Comparison of ENCODE assay signal across 13 mouse cellular contexts in the genomic region with DNA sequence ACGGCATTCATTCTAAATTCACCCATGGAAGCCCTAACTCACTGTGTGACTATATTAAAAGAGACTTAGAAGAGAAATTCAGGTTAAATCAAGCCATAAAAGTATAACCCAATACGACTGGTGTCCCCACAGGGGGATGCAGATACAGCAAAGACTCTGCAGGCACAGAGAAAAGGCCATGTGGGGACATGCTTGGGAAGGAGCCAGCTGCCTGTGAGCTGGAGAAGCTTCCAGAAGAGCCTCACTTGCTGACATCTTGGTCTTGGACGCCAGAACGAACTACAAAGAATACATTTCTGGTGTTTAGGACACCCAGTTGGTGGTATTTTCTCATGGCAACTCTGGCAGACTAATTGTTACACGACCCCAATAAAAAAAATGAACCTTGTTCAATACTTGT.
"Had no signal": no experiment of that assay in that cellular context is flagged by ENCODE, and none has a peak within 500 bp of the region (broad histone marks: within the 10 kb centered on the region; RNA-seq: fewer than 3 reads in every experiment).

No protein-coding gene starts in this region.

- DNase-seq: kidney, adult 8-10 months; kidney, postnatal 25 days; lung, adult 2 months; lung, postnatal 36 days; right cerebral cortex, postnatal 14 days; thymus, postnatal 4 days had no signal

- H3K4me2 ChIP-seq: liver, embryonic 11.5 days; liver, embryonic 15.5 days; midbrain, embryonic 13.5 days had no signal

- ATAC-seq: intestine, postnatal 0 days; lung, postnatal 0 days; midbrain, embryonic 13.5 days had no signal

- H3K9me3 ChIP-seq: limb, embryonic 10.5 days; liver, embryonic 15.5 days; midbrain, embryonic 13.5 days had no signal

- H3K36me3 ChIP-seq: limb, embryonic 10.5 days; liver, embryonic 15.5 days; midbrain, embryonic 13.5 days had no signal

- H3K27me3 ChIP-seq: liver, embryonic 15.5 days; midbrain, embryonic 13.5 days had no signal

- H3K9ac ChIP-seq: liver, embryonic 15.5 days; midbrain, embryonic 13.5 days had no signal

- H3K4me1 ChIP-seq: limb, embryonic 10.5 days; liver, embryonic 15.5 days; midbrain, embryonic 13.5 days had no signal

- H3K4me3 ChIP-seq: limb, embryonic 10.5 days; liver, embryonic 15.5 days; midbrain, embryonic 13.5 days had no signal

- H3K27ac ChIP-seq: limb, embryonic 10.5 days; liver, embryonic 15.5 days; midbrain, embryonic 13.5 days; stomach, postnatal 0 days had no signal
